Mouse (Mus musculus): Measurements from ENCODE around the gene Olfr1447. TPM values are rescaled to one million over a fixed set of nuclear protein-coding genes. Genes with fewer than 3 reads are reported as not detected.

Olfr1447 gene
- polyA plus RNA-seq (2017; shearing (Covaris generic)): not detected

DNA sequence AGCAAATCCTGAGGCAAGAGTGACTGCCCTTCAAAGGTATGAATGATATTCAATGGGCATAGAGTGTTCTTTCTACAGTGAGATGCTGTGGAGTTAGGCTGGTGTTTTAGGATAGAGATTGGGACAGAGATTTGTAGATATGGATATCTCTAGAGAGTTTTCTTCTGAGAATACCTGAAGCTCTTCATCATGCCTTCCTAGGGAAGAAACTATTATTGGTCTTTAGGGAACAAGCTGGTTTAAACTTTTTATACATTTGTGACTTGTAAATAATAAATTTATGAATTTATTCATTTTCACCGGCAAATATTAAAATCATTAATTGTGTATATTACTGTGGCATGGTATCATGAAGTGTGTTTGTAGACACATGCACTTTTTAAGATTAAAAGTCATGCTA, at the start of gene Olfr1447:
Gene Olfr1447, minus strand, starts transcription at position 101 of the 400 bp plus-strand sequence.

GRCm38 (mm10) chr19:12949958-12950357, 46.4 kb upstream of the Olfr1447 start, which contains the start of gene Olfr1450:
Olfr1450 (plus strand) TSS chr19:12950258.

GRCm38 (mm10) chr19:12930540-12930939, 27.0 kb upstream of the Olfr1447 start, which contains the start of gene Olfr1449:
Olfr1449 (plus strand) TSS chr19:12930840.

DNA sequence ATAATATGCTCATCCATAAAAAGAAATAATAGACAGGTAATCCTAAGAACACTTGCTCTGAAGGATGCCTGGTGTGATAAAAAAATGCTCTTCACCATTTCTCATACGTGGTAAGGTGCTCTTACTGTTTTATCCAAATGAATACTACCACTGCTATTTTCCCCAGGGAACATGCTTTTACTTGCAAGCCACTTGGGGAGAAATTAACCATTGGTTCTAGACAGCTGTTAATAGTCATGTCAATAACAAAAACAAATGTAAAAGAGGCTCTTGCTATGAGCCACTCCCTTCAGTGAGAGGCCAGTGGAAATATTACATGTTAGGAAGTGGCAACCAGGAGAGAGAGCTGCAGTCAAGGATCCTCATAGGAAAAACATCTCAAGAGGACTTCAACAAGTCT, 20.8 kb upstream of the Olfr1447 start, which contains the start of gene Olfr1448:
Gene Olfr1448, minus strand, starts transcription at position 101 of the 400 bp plus-strand sequence.

GRCm38 (mm10) chr19:12893424-12893823, 10.1 kb downstream of the Olfr1447 start, which contains the start of gene Olfr1446:
Olfr1446 (minus strand) TSS chr19:12893524.

DNA sequence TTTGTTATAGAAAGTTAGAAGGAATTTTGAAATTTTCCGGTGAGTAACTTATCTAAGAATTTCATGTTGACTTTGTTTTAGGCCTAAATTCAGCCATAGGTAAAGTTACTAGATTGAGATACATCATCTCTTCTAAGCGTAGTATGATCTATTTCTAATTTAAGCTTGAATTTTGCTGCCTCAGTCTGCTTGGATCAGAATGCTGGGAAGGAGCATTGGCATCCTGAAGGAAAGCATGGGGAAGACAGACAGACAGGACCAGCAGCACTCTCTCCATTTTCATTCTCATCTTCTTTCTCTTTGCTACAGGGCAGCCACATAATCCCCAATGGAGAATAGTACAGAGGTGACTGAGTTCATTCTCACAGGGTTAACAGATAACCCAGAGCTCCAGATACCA, 20.0 kb downstream of the Olfr1447 start, which contains the start of gene Olfr1445:
Gene Olfr1445, plus strand, starts transcription at position 301 of the 400 bp plus-strand sequence.

DNA sequence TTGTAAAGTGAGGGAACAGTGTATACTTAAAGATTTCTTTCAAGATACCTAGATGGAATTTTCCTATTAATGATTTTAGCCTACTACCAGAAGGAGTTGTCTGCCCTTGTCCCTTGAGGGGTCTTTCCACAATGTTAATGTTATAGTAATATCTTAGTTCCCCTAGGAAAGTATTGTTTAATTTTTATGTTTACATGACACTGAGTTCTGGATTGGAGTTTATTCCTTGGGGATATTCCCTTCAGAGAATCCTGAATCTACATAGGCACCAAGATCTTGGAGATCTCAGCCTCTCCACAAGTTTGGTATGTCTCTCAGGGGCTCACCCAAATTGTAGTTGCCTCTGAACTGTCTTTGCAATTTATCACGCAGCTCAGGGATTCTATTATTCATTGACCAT, 46.6 kb downstream of the Olfr1447 start, which contains the start of gene Olfr1444:
Gene Olfr1444, plus strand, starts transcription at position 301 of the 400 bp plus-strand sequence.

Other genes starting within 250 kb of the Olfr1447 start
- gene Olfr1442, start 233.3 kb downstream of the Olfr1447 start, polyA plus RNA-seq (2017; shearing (Covaris generic)): not detected
- not detected for gene Olfr1443, start 225.6 kb downstream of the Olfr1447 start, polyA plus RNA-seq (2017; shearing (Covaris generic))
- not detected for gene Keg1, start 208.0 kb downstream of the Olfr1447 start, polyA plus RNA-seq (2017; shearing (Covaris generic))
- 1.3 TPM for gene Cntf, start 138.1 kb downstream of the Olfr1447 start, polyA plus RNA-seq (2017; shearing (Covaris generic))
- 11.1 TPM for gene Zfp91, start 107.6 kb downstream of the Olfr1447 start, polyA plus RNA-seq (2017; shearing (Covaris generic))
- gene Lpxn, start 107.5 kb downstream of the Olfr1447 start, polyA plus RNA-seq (2017; shearing (Covaris generic)): 221 TPM
- not detected for gene Gm5244, start 57.1 kb downstream of the Olfr1447 start, polyA plus RNA-seq (2017; shearing (Covaris generic))
- 0.73 TPM for gene Olfr1444, start 46.5 kb downstream of the Olfr1447 start, polyA plus RNA-seq (2017; shearing (Covaris generic))
- not detected for gene Olfr1445, start 19.9 kb downstream of the Olfr1447 start, polyA plus RNA-seq (2017; shearing (Covaris generic))
- not detected for gene Olfr1446, start 10.2 kb downstream of the Olfr1447 start, polyA plus RNA-seq (2017; shearing (Covaris generic))
- 0.19 TPM for gene Olfr1448, start 20.7 kb upstream of the Olfr1447 start, polyA plus RNA-seq (2017; shearing (Covaris generic))
- gene Olfr1449, start 27.1 kb upstream of the Olfr1447 start, polyA plus RNA-seq (2017; shearing (Covaris generic)): not detected
- gene Olfr1450, start 46.5 kb upstream of the Olfr1447 start, polyA plus RNA-seq (2017; shearing (Covaris generic)): not detected
- not detected for gene Olfr1451, start 91.3 kb upstream of the Olfr1447 start, polyA plus RNA-seq (2017; shearing (Covaris generic))
- not detected for gene Olfr1453, start 124.6 kb upstream of the Olfr1447 start, polyA plus RNA-seq (2017; shearing (Covaris generic))
- not detected for gene Olfr1454, start 156.9 kb upstream of the Olfr1447 start, polyA plus RNA-seq (2017; shearing (Covaris generic))
- not detected for gene Olfr1457, start 194.1 kb upstream of the Olfr1447 start, polyA plus RNA-seq (2017; shearing (Covaris generic))
- not detected for gene Olfr1458, start 203.0 kb upstream of the Olfr1447 start, polyA plus RNA-seq (2017; shearing (Covaris generic))
- 0.06 TPM for gene Olfr1459, start 245.8 kb upstream of the Olfr1447 start, polyA plus RNA-seq (2017; shearing (Covaris generic))